Mouse (Mus musculus): Measurements from ENCODE around the gene Kcnk5. TPM values are rescaled to one million over a fixed set of nuclear protein-coding genes. Genes with fewer than 3 reads are reported as not detected.

Kcnk5 gene
- polyA plus RNA-seq, 1 experiment from 2014 or later = 5.5 TPM

DNA sequence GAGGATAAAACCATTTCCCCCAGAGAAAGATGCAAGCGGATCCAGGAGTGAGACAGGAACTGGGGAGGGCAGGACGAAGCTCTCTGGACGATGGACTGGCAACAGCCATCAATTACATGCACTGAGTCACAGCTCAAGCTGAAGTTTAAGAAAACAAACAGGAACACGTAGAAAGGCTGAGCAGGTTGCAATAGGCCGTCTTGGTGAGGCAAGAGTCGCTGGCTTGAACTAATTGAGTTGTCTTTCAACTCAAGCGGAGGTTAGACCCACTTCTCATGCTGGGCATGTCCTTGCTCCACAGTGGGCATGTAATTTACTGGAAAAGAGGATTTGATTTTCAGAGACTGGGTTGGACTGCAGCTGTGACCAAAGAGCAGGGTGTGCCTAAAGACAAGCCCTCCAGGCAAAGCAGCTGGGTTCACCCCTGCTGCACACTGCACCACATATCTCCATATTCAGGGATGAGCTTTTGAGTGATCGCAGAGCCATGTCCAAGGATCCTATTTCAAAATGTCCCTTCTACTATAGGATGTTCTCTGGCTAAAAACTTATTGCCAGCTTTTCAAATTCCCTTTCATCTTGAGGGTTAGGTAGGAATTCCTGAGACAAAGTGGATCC lies 19.6 kb upstream of the Kcnk5 start:
- no peak for ATAC-seq (ENCODE audit: insufficient number of reproducible peaks, low FRiP score, low TSS enrichment, low read depth)
- 43% methylated on average over 8 of the region's 8 CpGs for WGBS
- H3K27me3 ChIP-seq = no peaks in the 10 kb centered on the region
- H3K9me3 ChIP-seq (replicated peaks) = no peaks in the 10 kb centered on the region
- H3K4me1 ChIP-seq = no peaks in the 10 kb centered on the region
- H3K4me3 ChIP-seq (replicated peaks) = no peak overlapping the region
- no peaks in the 10 kb centered on the region for H3K36me3 ChIP-seq
- H3K9ac ChIP-seq = no peak overlapping the region
- H3K4me2 ChIP-seq (replicated peaks) = no peak overlapping the region
- H3K27ac ChIP-seq (replicated peaks) = no peak overlapping the region

GRCm38 (mm10) chr14:20193103-20193715 lies 11.6 kb upstream of the Kcnk5 start:
- Histone ChIP-seq H3K27me3 (no peaks in the 10 kb centered on the region), H3K4me1 (no peaks in the 10 kb centered on the region), H3K9me3 (replicated peaks) (no peaks in the 10 kb centered on the region), H3K36me3 (no peaks in the 10 kb centered on the region), H3K4me2 (replicated peaks) (no peak overlapping the region), H3K27ac (replicated peaks) (peak overlapping the region; percentile 39; the same call in 1 of the 2 replicates), H3K4me3 (replicated peaks) (no peak overlapping the region), H3K9ac (no peak overlapping the region)
- WGBS = 63% methylated on average over 4 of the region's 4 CpGs
- no peak; the same call in 1 of the 2 replicates for ATAC-seq (ENCODE audit: insufficient number of reproducible peaks, low FRiP score, low TSS enrichment, low read depth)

- Histone ChIP-seq H3K9me3 (replicated peaks) (no peaks in the 10 kb centered on the region), H3K27ac (replicated peaks) (no peak overlapping the region), H3K4me1 (no peaks in the 10 kb centered on the region), H3K4me3 (replicated peaks) (no peak overlapping the region), H3K9ac (no peak overlapping the region), H3K27me3 (no peaks in the 10 kb centered on the region), H3K4me2 (replicated peaks) (no peak overlapping the region), H3K36me3 (no peaks in the 10 kb centered on the region)
- 85% methylated on average over 5 of the region's 5 CpGs for WGBS
- ATAC-seq (ENCODE audit: insufficient number of reproducible peaks, low FRiP score, low TSS enrichment, low read depth) = no peak
Observed at GRCm38 (mm10) chr14:20191136-20191735, 9.6 kb upstream of the Kcnk5 start.

DNA sequence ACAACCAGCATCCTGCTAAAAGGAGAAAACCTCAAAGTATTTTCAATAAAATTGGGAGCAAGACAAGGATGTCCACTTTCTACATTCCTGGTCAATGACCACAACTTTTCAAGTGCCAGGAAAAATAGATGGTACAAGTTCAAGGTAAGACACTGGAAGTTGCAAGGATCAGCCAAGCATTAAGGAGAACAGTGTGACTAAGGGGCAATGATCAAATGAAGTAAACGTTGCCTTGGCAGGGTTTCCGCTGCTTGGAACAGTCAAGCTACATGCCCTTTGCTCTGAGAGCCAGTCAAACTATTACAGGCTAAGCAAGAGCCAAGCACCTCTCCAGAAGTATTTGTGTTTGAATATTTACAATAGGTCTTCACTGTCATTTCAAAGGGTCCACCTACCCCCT lies 8.1 kb upstream of the Kcnk5 start:
- no peaks in the 10 kb centered on the region for H3K36me3 ChIP-seq
- H3K4me2 ChIP-seq (replicated peaks) = no peak overlapping the region
- no peak overlapping the region for H3K9ac ChIP-seq
- ATAC-seq (ENCODE audit: insufficient number of reproducible peaks, low FRiP score, low TSS enrichment, low read depth) = no peak
- 81% methylated on average over 2 of the region's 2 CpGs for WGBS
- H3K27ac ChIP-seq (replicated peaks) = no peak overlapping the region
- no peak overlapping the region for H3K4me3 ChIP-seq (replicated peaks)
- no peaks in the 10 kb centered on the region for H3K27me3 ChIP-seq
- H3K4me1 ChIP-seq = no peaks in the 10 kb centered on the region
- no peaks in the 10 kb centered on the region for H3K9me3 ChIP-seq (replicated peaks)

DNA sequence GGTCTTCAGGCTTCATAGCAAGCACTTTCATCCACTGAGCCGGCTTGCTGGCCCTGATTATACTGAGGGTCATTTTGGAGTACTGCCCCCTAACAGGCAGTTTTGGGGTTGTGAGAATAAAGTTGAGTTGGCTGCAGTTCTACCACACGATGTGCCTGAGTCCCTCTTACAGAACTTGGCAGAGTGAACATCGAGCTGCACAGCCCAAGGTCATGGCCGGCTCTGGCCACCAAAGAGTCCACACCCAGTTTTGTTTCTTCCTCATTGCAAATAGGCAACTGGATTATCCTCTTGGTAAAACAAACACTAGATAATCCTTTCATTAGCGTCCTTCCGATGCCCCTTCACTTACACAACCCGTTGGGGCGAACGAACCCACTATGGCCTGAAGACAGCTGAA lies 3.8 kb upstream of the Kcnk5 start:
- Histone ChIP-seq H3K4me1 (peaks cover 12% of the 10 kb centered on the region), H3K27me3 (no peaks in the 10 kb centered on the region), H3K9ac (no peak overlapping the region), H3K4me2 (replicated peaks) (no peak overlapping the region), H3K9me3 (replicated peaks) (no peaks in the 10 kb centered on the region), H3K36me3 (no peaks in the 10 kb centered on the region), H3K4me3 (replicated peaks) (no peak overlapping the region), H3K27ac (replicated peaks) (no peak overlapping the region)
- ATAC-seq (ENCODE audit: insufficient number of reproducible peaks, low FRiP score, low TSS enrichment, low read depth) = no peak
- WGBS = 80% methylated on average over 9 of the region's 9 CpGs

DNA sequence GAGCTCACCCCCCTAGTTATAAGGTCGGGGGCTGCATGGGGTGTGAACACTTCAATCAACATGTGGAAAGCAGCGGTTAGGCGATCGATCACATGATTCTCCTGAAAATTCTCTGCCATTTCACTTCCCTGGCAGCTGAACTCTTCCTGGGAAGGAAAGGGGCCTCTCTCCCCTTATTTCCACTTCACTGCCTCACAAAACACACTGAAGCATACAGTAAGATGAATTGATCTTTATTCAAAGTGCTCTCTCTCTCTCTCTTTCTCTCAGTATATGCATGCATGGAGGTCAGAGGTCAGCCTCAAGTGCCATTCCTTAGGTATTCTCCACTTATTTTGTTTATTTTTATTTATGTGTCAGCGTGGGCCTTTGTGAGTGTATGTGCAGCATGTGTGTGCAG lies 2.1 kb upstream of the Kcnk5 start:
- Histone ChIP-seq H3K27me3 (no peaks in the 10 kb centered on the region), H3K36me3 (no peaks in the 10 kb centered on the region), H3K9me3 (replicated peaks) (no peaks in the 10 kb centered on the region), H3K4me3 (replicated peaks) (no peak overlapping the region), H3K4me1 (peaks cover 25% of the 10 kb centered on the region), H3K4me2 (replicated peaks) (no peak overlapping the region), H3K27ac (replicated peaks) (no peak overlapping the region), H3K9ac (no peak overlapping the region)
- WGBS = 63% methylated on average over 5 of the region's 5 CpGs
- ATAC-seq (ENCODE audit: insufficient number of reproducible peaks, low FRiP score, low TSS enrichment, low read depth) = no peak

GRCm38 (mm10) chr14:20182596-20182995 lies 987 bp upstream of the Kcnk5 start:
- Histone ChIP-seq H3K9ac (no peak overlapping the region), H3K27ac (replicated peaks) (no peak overlapping the region), H3K9me3 (replicated peaks) (no peaks in the 10 kb centered on the region), H3K27me3 (no peaks in the 10 kb centered on the region), H3K4me3 (replicated peaks) (no peak overlapping the region), H3K4me1 (peaks cover 25% of the 10 kb centered on the region), H3K36me3 (no peaks in the 10 kb centered on the region), H3K4me2 (replicated peaks) (no peak overlapping the region)
- ATAC-seq (ENCODE audit: insufficient number of reproducible peaks, low FRiP score, low TSS enrichment, low read depth) = no peak
- 64% methylated on average over 7 of the region's 7 CpGs for WGBS

DNA sequence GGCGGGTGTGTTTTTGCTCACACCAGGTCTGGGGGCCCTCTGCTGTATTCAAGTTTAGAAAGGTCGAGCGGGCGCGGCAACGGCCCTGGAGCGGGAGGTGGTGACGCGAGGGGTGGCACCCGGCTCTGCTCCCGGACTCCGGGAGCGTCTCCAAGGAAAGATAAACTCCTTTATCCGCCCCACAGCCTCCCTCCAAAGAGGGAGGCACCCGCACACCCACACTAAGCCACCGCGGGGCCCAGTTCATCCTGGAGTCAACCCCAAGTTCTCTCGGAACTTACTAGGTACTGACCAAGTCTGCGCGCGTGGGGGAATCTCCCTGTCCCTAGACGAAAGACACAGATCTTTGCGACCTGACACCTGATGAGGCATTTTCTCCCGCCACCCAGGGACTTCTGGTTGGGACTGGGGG lies 852 bp downstream of the Kcnk5 start:
- Histone ChIP-seq H3K4me2 (replicated peaks) (peak overlapping the region; percentile 91), H3K9ac (peak overlapping the region; percentile 35; the same call in 1 of the 2 replicates), H3K4me3 (replicated peaks) (peak overlapping the region; percentile 60), H3K27me3 (no peaks in the 10 kb centered on the region), H3K4me1 (peaks cover 25% of the 10 kb centered on the region), H3K9me3 (replicated peaks) (no peaks in the 10 kb centered on the region), H3K27ac (replicated peaks) (no peak overlapping the region), H3K36me3 (no peaks in the 10 kb centered on the region)
- WGBS = under 1% methylated on average over 24 of the region's 24 CpGs
- no peak for ATAC-seq (ENCODE audit: insufficient number of reproducible peaks, low FRiP score, low TSS enrichment, low read depth)

GRCm38 (mm10) chr14:20180304-20180703 lies 1.3 kb downstream of the Kcnk5 start:
- peak overlapping the region; percentile 60 for H3K4me3 ChIP-seq (replicated peaks)
- H3K36me3 ChIP-seq = no peaks in the 10 kb centered on the region
- no peaks in the 10 kb centered on the region for H3K9me3 ChIP-seq (replicated peaks)
- no peak overlapping the region for H3K27ac ChIP-seq (replicated peaks)
- peak overlapping the region; percentile 35; the same call in 1 of the 2 replicates for H3K9ac ChIP-seq
- H3K4me1 ChIP-seq = peaks cover 25% of the 10 kb centered on the region
- no peaks in the 10 kb centered on the region for H3K27me3 ChIP-seq
- peak overlapping the region; percentile 91 for H3K4me2 ChIP-seq (replicated peaks)
- ATAC-seq (ENCODE audit: insufficient number of reproducible peaks, low FRiP score, low TSS enrichment, low read depth) = no peak
- 8% methylated on average over 6 of the region's 6 CpGs for WGBS

DNA sequence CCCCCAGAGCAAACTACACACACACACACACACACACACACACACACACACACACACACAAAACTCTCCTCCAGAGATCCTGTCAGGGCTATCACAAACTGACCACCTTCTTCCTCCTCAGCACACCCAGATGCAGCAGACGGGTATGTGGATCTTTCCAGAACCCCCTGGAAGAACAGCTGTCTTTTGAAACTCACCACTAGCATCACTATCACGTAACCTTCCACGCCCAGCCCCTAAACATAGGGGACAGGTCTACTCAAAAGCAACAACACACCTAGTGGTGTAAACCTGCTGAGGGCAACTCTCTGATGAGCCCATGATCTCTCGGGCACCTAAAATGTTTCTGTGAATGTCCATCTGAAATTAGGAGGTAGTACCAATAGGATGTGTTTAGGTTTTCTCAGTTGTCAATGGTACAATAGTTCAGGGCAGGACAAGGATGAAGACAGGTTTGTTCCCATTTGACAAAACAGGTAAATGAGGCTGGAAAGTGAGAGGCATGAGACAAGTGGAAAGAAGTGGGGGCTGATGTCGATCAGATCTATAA lies 1.8 kb downstream of the Kcnk5 start:
- ATAC-seq (ENCODE audit: insufficient number of reproducible peaks, low FRiP score, low TSS enrichment, low read depth) = no peak
- H3K4me3 ChIP-seq (replicated peaks) = no peak overlapping the region
- peaks cover 25% of the 10 kb centered on the region for H3K4me1 ChIP-seq
- H3K27ac ChIP-seq (replicated peaks) = no peak overlapping the region
- H3K4me2 ChIP-seq (replicated peaks) = peak overlapping the region; percentile 91
- 72% methylated on average over 5 of the region's 5 CpGs for WGBS
- H3K9me3 ChIP-seq (replicated peaks) = no peaks in the 10 kb centered on the region
- no peak overlapping the region for H3K9ac ChIP-seq
- no peaks in the 10 kb centered on the region for H3K36me3 ChIP-seq
- H3K27me3 ChIP-seq = no peaks in the 10 kb centered on the region

GRCm38 (mm10) chr14:20179080-20179479 lies 2.5 kb downstream of the Kcnk5 start:
- Histone ChIP-seq H3K4me2 (replicated peaks) (0 out of 2 replicates have a peak overlapping the region, but pooled peaks have one; percentile 12), H3K27ac (replicated peaks) (no peak overlapping the region), H3K9me3 (replicated peaks) (no peaks in the 10 kb centered on the region), H3K36me3 (no peaks in the 10 kb centered on the region), H3K4me1 (peaks cover 25% of the 10 kb centered on the region), H3K27me3 (no peaks in the 10 kb centered on the region), H3K4me3 (replicated peaks) (no peak overlapping the region), H3K9ac (no peak overlapping the region)
- ATAC-seq (ENCODE audit: insufficient number of reproducible peaks, low FRiP score, low TSS enrichment, low read depth) = no peak
- 27% methylated on average over 3 of the region's 3 CpGs for WGBS

All from embryonic facial prominence, embryonic 15.5 days (tissue).